8 mouse cellular contexts compared by ENCODE assay signal in genomic region chr17:32209752-32210151, GRCm38 (mm10). TPM values are rescaled to one million over a fixed set of nuclear protein-coding genes. Genes with fewer than 3 reads are reported as not detected.
DNase-seq lines count a peak whose midpoint lies in the region; ATAC-seq and TF ChIP-seq lines count a peak whose summit lies in the region.

No protein-coding gene starts in this region.

- peaks cover 20% of the 10 kb centered on the region for H3K79me2 ChIP-seq in myocyte (ENCODE audit: control insufficient read depth, insufficient read depth)

- peaks cover 88% of the 10 kb centered on the region for H3K36me3 ChIP-seq in hindbrain, embryonic 12.5 days
- peaks cover 61% of the 10 kb centered on the region for H3K36me3 ChIP-seq in myocyte (ENCODE audit: control insufficient read depth, insufficient read depth)

- peak; percentile 69 for DNase-seq in heart, adult 8-10 months (ENCODE audit: low spot score)
- no peak for DNase-seq in heart, postnatal 25 days (ENCODE audit: low spot score)
- DNase-seq in ZHBTc4 (ENCODE audit: low read depth, low spot score) = peak; percentile 69
- peak; percentile 45 for DNase-seq in embryo, embryonic 11.5 days (ENCODE audit: low read depth, low spot score)
- DNase-seq in left cerebral cortex, postnatal 10 days (ENCODE audit: extremely low spot score in 1 of 2, low spot score in 2 of 2) = peak; percentile 50 to 81
- DNase-seq in thymus, postnatal 0 days (ENCODE audit: low spot score) = peak; percentile 68

- H3K9me3 ChIP-seq in hindbrain, embryonic 12.5 days (replicated peaks) = no peaks in the 10 kb centered on the region

- no peak overlapping the region for H3K4me3 ChIP-seq in hindbrain, embryonic 12.5 days
- H3K4me3 ChIP-seq in myocyte = no peak overlapping the region

- H3ac ChIP-seq in myocyte (ENCODE audit: control insufficient read depth, insufficient read length) = no peak overlapping the region

- peaks cover 6% of the 10 kb centered on the region for H3K4me1 ChIP-seq in hindbrain, embryonic 12.5 days

- TF ChIP-seq POLR2A in myocyte (IDR thresholded peaks at IDR 0.05; ENCODE audit: insufficient read length, low read depth) = no peak

- ATAC-seq in hindbrain, embryonic 12.5 days (ENCODE audit: low FRiP score) = peak; percentile 74; the same call in 1 of the 2 replicates

- H3K27me3 ChIP-seq in hindbrain, embryonic 12.5 days = no peaks in the 10 kb centered on the region
- H3K27me3 ChIP-seq in myocyte (ENCODE audit: control insufficient read depth, insufficient read depth, insufficient read length) = no peaks in the 10 kb centered on the region

- no peak overlapping the region for H3K27ac ChIP-seq in hindbrain, embryonic 12.5 days

- 46% methylated on average over 3 of the region's 3 CpGs for WGBS in hindbrain, embryonic 12.5 days

- H3K9ac ChIP-seq in hindbrain, embryonic 12.5 days = no peak overlapping the region

- intact Hi-C loops in heart, postnatal 25 days (cut with DNase I) = loop anchor here (2.0 to 10.0 kb wide), 6 partner anchors 47 to 525 kb away; no protein-coding TSS in a partner anchor
- intact Hi-C loops in left cerebral cortex, postnatal 10 days (cut with DNase I) = loop anchor here (2.0 to 5.0 kb wide), 2 partner anchors 67 to 135 kb away; no protein-coding TSS in a partner anchor

- no peak overlapping the region for H3K4me2 ChIP-seq in hindbrain, embryonic 12.5 days (replicated peaks)
- H3K4me2 ChIP-seq in myocyte (ENCODE audit: low read depth) = peak overlapping the region; percentile 25

TF ChIP-seq in myocyte, 11 proteins besides CTCF, POLR2A, EP300 and RAD21:
- TF ChIP-seq SRF (IDR thresholded peaks at IDR 0.05; ENCODE audit: control insufficient read depth, insufficient read length, low read depth) (no peak), E2F4 (IDR thresholded peaks at IDR 0.05; ENCODE audit: insufficient read depth) (no peak)

RNA-seq across cellular contexts. Expression of gene Ephx3, which starts 20.4 kb away (rescaled TPM):
- 1 to 10 TPM in 1 of 4 experiments, under 1 TPM in 3; 0.40 to 1.4 (median 0.69) TPM for total RNA-seq in heart, adult 8-10 months (2022)
- 1 to 10 TPM; 1.3 TPM for total RNA-seq in heart, postnatal 25 days (2021)
- polyA plus RNA-seq in hindbrain, embryonic 12.5 days (2016; fragmentation: Nextera tagmentation; extraction: Ambion mirVana) = 0.08 TPM in 1 of 2 replicates, not detected in the other
- under 1 TPM; 0.17 to 0.32 TPM for total RNA-seq in left cerebral cortex, postnatal 10 days (2021)
- 0.12 TPM for polyA plus RNA-seq in myocyte (2012; fragmentation: generic; extraction: Trizol)
- 0.62 and 0.68 TPM in 2 replicates for polyA plus RNA-seq in thymus, postnatal 0 days (2015; fragmentation: Nextera tagmentation; extraction: Ambion mirVana)

RNA-seq across cellular contexts. Expression of gene Notch3, which starts 43.1 kb away (rescaled TPM):
- total RNA-seq in heart, adult 8-10 months (2022) = 10 to 100 TPM; 18.6 to 24.9 (median 21.6) TPM
- total RNA-seq in heart, postnatal 25 days (2021) = 10 to 100 TPM; 23.4 to 31.1 TPM
- 23.6 TPM in 2 replicates for polyA plus RNA-seq in hindbrain, embryonic 12.5 days (2016; fragmentation: Nextera tagmentation; extraction: Ambion mirVana)
- 10 to 100 TPM; 18.3 to 18.5 TPM for total RNA-seq in left cerebral cortex, postnatal 10 days (2021)
- polyA plus RNA-seq in myocyte (2012; fragmentation: generic; extraction: Trizol) = 84.6 TPM
- polyA plus RNA-seq in thymus, postnatal 0 days (2015; fragmentation: Nextera tagmentation; extraction: Ambion mirVana) = 10.6 and 12.6 TPM in 2 replicates
